Mouse (Mus musculus) embryonic facial prominence, embryonic 14.5 days (tissue): ENCODE measurements around the gene Ifrd2. TPM values are rescaled to one million over a fixed set of nuclear protein-coding genes. Genes with fewer than 3 reads are reported as not detected.
A peak's percentile ranks its signal among the peaks of the same experiment; 100 is the strongest.
"Not testable (repeated sequence)": the region's sequence is repeated elsewhere in the genome, so short reads cannot be mapped to it uniquely, and the experiment has no call there.

ENCODE experiments used
- ATAC-seq: fragments of 200-750 bp; cut with Nextera tagmentation; 2 replicates; pipeline ENCODE4 v1.8.0; 2017; ENCODE audit warnings: low read depth, moderate number of reproducible peaks, moderate TSS enrichment
- DNase-seq: peaks from one replicate; pipeline ENCODE4 v3.0.0-alpha.2; 2015; ENCODE audit warnings: low spot score
- H3K27ac ChIP-seq: fragments of 300-500 bp; sonication (generic); replicated peaks from 2 replicates; pipeline ENCODE4 v1.5.1; 2014; ENCODE audit warnings: low read depth, mild to moderate bottlenecking, low read length, moderate library complexity
- H3K27me3 ChIP-seq: fragments of 300-500 bp; sonication (generic); replicated peaks from 2 replicates; pipeline ENCODE4 v1.6.1; 2014; ENCODE audit warnings: low read length; ENCODE audit not compliant: control insufficient read depth, insufficient read depth
- H3K36me3 ChIP-seq: fragments of 300-500 bp; sonication (generic); 2 replicates; pipeline ENCODE4 v1.6.1; 2014; ENCODE audit warnings: low read length, mixed read lengths; ENCODE audit not compliant: control insufficient read depth, insufficient read depth
- H3K4me1 ChIP-seq: fragments of 300-500 bp; sonication (generic); 2 replicates; pipeline ENCODE4 v1.6.1; 2014; ENCODE audit warnings: antibody characterized with exemption, low read length; ENCODE audit not compliant: control insufficient read depth, insufficient read depth
- H3K4me2 ChIP-seq: fragments of 300-500 bp; sonication (generic); 2 replicates; pipeline ENCODE4 v1.6.1; 2014; ENCODE audit warnings: low read depth, mild to moderate bottlenecking, low read length, moderate library complexity, mixed read lengths
- H3K4me3 ChIP-seq: fragments of 300-500 bp; sonication (generic); 2 replicates; pipeline ENCODE4 v1.5.1; 2014; ENCODE audit warnings: low read depth, mild to moderate bottlenecking, low read length
- H3K9ac ChIP-seq: fragments of 300-500 bp; sonication (generic); 2 replicates; pipeline ENCODE4 v1.6.1; 2014; ENCODE audit warnings: low read depth, mild to moderate bottlenecking, low read length, moderate library complexity, mixed read lengths
- H3K9me3 ChIP-seq: fragments of 300-500 bp; sonication (generic); 2 replicates; pipeline ENCODE4 v1.6.1; 2016; ENCODE audit warnings: low read length; ENCODE audit not compliant: control insufficient read depth
- WGBS: fragments of 180-500 bp; shearing (Covaris S2); extraction: QIAGEN DNeasy Blood & Tissue Kit; methylation state at CpG from one replicate; pipeline ENCODE4 v1.1.7; 2014; 5-methylcytosine and 5-hydroxymethylcytosine counted together
- polyA plus RNA-seq: library from polyadenylated mRNA; unstranded; fragments of >200 nt; fragmentation: Nextera tagmentation; extraction: Ambion mirVana; gene quantifications from 2 replicates; pipeline ENCODE4 v1.2.1, GENCODE M21; 2014

Ifrd2 gene
- polyA plus RNA-seq, 1 experiment from 2014 or later, result 46.7 TPM

DNA sequence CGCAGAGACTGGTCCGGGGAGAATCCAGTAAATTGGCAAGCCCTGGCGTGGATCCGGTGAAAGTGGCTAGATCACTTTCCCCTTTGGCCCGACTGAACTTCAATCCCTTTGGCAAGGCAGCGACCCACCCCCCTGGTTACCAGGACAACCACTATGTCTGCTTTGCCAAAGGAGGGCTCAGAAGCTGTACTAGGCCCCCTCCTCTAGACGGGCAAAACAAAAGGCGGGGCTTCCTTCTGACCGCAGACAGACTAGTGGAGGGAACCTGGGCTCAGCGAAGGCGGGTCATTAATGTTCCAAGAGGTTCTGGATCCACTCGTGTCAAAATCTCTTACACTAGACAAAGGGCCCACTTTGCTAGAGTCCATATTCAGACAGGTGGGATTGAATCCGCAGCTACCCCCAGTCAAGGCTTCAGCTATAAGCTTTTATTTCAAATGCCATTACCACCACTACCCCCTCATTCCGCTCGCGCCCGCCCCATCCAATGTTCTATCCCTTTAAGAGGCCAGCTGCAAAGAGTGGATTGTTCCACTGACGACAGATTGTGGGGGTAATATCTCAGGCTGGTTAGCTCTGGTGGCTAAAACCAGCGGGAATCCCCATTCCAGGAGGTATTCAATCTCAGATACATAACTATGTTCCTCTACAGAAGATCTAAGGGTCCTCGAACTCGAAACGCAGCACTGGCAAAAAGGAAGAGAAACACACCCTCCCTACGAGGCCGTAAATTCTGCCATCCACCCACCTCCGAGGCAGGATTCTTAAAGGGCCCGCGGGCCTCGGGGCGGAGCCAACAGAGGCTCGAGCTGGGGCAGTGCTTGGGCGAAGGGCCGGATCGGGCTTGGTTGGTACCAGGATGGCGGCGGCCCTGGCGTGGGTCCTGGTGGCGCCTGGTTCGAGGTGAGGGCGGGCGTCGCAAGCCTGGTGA, 18.8 kb upstream of the Ifrd2 start:
- peak overlapping the region; percentile 88 for H3K27ac ChIP-seq
- peaks cover 53% of the 10 kb centered on the region for H3K36me3 ChIP-seq
- WGBS, result under 1% methylated on average over 41 of the region's 41 CpGs
- H3K4me2 ChIP-seq, result peak overlapping the region; percentile 63
- H3K9me3 ChIP-seq, result no peaks in the 10 kb centered on the region
- H3K27me3 ChIP-seq, result no peaks in the 10 kb centered on the region
- H3K4me3 ChIP-seq, result peak overlapping the region; percentile 52
- H3K4me1 ChIP-seq, result peaks cover 31% of the 10 kb centered on the region
- DNase-seq (peak; percentile 95), ATAC-seq (peak; percentile 87)
- peak overlapping the region; percentile 66 for H3K9ac ChIP-seq

DNA sequence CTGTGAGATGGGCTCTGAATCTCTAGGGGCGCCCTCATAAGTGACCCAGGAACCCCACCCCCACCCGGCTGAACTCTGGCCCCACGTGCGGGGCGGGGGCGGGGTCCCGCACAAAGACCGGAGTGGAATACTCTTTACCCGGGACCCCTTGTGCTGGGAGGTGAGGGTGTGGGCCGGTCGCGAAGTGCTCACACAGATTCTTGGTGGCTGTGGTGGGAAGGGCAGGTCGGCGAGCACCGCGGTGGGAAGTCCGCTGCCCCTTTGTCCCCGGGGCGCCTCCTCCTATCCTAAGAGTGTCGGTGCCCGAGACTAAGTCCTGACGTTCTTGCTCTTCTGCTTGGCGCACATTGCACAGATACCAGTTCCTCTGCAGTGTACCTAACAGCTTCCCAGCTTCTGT, 18.2 kb upstream of the Ifrd2 start:
- Histone ChIP-seq H3K4me2 (peak overlapping the region; percentile 63), H3K36me3 (peaks cover 56% of the 10 kb centered on the region), H3K27me3 (no peaks in the 10 kb centered on the region), H3K9me3 (no peaks in the 10 kb centered on the region), H3K4me3 (peak overlapping the region; percentile 52), H3K27ac (peak overlapping the region; percentile 88), H3K4me1 (peaks cover 24% of the 10 kb centered on the region), H3K9ac (peak overlapping the region; percentile 66)
- ATAC-seq, result peak; percentile 5
- WGBS, result 0% methylated on average over 16 of the region's 23 CpGs
- DNase-seq, result no peak

DNA sequence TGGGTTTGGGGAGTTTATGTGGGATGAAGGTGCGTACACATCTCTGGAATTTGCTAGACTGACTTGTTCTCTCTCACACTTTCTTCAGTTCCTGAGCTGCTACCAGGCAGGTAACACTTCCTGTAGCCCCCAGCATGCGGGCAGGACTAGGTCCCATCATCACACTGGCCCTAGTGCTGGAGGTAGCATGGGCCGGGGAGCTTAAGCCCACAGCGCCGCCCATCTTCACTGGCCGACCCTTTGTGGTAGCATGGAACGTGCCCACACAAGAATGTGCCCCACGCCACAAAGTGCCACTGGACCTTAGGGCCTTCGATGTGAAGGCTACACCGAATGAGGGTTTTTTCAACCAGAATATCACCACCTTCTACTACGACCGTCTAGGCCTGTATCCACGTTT, 17.4 kb upstream of the Ifrd2 start:
- ATAC-seq (no peak), DNase-seq (no peak)
- peak overlapping the region; percentile 63 for H3K4me2 ChIP-seq
- H3K4me1 ChIP-seq, result peaks cover 24% of the 10 kb centered on the region
- 41% methylated on average over 13 of the region's 13 CpGs for WGBS
- H3K27me3 ChIP-seq, result no peaks in the 10 kb centered on the region
- H3K36me3 ChIP-seq, result peaks cover 56% of the 10 kb centered on the region
- H3K9me3 ChIP-seq, result no peaks in the 10 kb centered on the region
- H3K4me3 ChIP-seq, result peak overlapping the region; percentile 52
- peak overlapping the region; percentile 88; the same call in 1 of the 2 replicates for H3K27ac ChIP-seq
- H3K9ac ChIP-seq, result peak overlapping the region; percentile 66

DNA sequence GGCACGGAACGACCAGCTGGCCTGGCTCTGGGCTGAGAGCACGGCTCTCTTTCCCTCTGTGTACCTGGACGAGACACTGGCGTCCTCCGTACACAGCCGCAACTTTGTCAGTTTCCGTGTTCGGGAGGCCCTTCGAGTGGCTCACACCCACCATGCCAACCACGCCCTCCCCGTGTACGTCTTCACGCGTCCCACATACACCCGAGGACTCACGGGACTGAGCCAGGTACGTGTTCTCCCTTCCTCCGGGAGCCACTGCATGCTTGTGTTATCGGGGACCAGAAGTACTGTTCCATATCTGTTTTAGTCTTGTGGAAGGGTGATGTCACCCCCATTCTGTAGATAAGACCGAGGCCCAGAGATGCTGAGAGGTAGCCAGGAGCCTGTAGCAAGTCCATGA, 16.6 kb upstream of the Ifrd2 start:
- Histone ChIP-seq H3K9me3 (no peaks in the 10 kb centered on the region), H3K4me3 (peak overlapping the region; percentile 52; the same call in 1 of the 2 replicates), H3K27ac (no peak overlapping the region), H3K4me1 (peaks cover 24% of the 10 kb centered on the region), H3K36me3 (peaks cover 50% of the 10 kb centered on the region), H3K4me2 (peak overlapping the region; percentile 63), H3K9ac (peak overlapping the region; percentile 66), H3K27me3 (no peaks in the 10 kb centered on the region)
- DNase-seq, result no peak
- 94% methylated on average over 21 of the region's 21 CpGs for WGBS
- no peak for ATAC-seq

DNA sequence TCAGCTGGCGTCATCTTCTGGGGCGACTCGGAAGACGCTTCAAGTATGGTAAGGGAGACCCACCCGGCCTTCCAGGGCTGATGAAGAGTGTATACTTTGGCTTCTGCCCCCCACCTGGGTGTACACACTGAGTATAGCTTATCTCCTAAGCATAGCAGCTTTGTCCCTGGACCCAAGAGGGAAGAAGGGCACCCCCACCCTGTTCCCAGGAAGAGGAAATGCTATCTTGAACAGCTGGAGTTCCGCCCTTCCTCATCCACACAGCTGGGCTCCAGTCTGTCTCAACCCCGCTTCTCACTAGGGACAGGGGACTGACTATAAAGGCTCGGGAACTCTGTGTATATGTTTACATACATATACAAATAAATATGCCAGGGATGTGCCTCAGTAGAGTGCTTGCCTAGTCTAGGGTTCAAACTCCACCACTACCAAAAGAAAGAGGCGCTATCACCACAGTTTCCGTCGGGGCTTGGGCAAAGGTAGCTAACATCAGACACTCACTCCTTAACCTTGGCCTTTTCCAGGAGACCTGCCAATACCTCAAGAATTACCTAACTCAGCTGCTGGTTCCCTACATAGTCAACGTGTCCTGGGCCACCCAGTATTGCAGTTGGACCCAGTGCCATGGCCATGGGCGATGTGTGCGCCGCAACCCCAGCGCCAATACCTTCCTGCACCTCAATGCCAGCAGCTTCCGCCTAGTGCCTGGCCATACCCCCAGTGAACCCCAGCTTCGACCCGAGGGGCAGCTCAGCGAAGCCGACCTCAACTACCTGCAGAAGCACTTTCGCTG, 15.7 kb upstream of the Ifrd2 start:
- WGBS, result 95% methylated on average over 22 of the region's 22 CpGs
- Histone ChIP-seq H3K4me3 (no peak overlapping the region), H3K27me3 (no peaks in the 10 kb centered on the region), H3K4me1 (peaks cover 28% of the 10 kb centered on the region), H3K4me2 (no peak overlapping the region), H3K36me3 (peaks cover 44% of the 10 kb centered on the region), H3K9ac (0 out of 2 replicates have a peak overlapping the region, but pooled peaks have one; percentile 20), H3K9me3 (no peaks in the 10 kb centered on the region), H3K27ac (no peak overlapping the region)
- no peak for ATAC-seq
- no peak for DNase-seq

DNA sequence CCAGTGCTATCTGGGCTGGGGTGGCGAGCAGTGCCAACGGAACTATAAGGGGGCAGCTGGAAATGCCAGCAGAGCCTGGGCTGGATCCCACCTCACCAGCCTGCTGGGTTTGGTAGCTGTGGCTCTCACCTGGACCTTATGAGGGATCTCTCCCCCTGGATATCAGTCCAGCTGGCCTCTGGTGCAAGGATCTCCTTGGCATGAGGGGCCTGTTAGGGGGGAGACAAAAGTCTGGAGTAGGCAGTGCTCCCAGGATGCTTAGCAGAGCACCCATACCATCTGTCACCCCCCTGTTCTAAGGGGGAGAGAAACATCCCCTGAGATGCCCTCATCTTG, 15.1 kb upstream of the Ifrd2 start:
- Histone ChIP-seq H3K36me3 (peaks cover 44% of the 10 kb centered on the region), H3K4me2 (no peak overlapping the region), H3K27me3 (no peaks in the 10 kb centered on the region), H3K9me3 (no peaks in the 10 kb centered on the region), H3K27ac (no peak overlapping the region), H3K9ac (no peak overlapping the region), H3K4me1 (peaks cover 28% of the 10 kb centered on the region), H3K4me3 (no peak overlapping the region)
- 94% methylated on average over 2 of the region's 2 CpGs for WGBS
- ATAC-seq (no peak), DNase-seq (no peak)

DNA sequence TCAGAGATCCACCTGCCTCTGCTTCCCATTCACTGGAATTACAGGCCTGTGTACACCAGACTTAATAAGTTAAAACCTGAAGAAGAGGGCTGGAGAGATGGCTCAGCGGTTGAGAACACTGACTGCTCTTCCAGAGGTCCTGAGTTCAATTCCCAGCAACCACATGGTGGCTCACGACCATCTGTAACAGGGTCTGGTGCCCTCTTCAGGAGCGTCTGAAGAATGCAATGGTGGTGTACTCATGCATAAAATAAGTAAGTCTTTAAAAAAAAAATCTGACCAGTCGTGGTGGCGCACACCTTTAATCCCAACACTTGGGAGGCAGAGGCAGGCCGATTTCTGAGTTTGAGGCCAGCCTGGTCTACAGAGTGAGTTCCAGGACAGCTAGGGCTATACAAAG, 13.7 kb upstream of the Ifrd2 start:
- H3K27ac ChIP-seq, H3K27me3 ChIP-seq, H3K4me3 ChIP-seq, DNase-seq, ATAC-seq, H3K9me3 ChIP-seq, H3K9ac ChIP-seq, H3K4me2 ChIP-seq: not testable (repeated sequence)
- 86% methylated on average over 6 of the region's 6 CpGs for WGBS
- Histone ChIP-seq H3K4me1 (peaks cover 23% of the 10 kb centered on the region), H3K36me3 (peaks cover 44% of the 10 kb centered on the region)

DNA sequence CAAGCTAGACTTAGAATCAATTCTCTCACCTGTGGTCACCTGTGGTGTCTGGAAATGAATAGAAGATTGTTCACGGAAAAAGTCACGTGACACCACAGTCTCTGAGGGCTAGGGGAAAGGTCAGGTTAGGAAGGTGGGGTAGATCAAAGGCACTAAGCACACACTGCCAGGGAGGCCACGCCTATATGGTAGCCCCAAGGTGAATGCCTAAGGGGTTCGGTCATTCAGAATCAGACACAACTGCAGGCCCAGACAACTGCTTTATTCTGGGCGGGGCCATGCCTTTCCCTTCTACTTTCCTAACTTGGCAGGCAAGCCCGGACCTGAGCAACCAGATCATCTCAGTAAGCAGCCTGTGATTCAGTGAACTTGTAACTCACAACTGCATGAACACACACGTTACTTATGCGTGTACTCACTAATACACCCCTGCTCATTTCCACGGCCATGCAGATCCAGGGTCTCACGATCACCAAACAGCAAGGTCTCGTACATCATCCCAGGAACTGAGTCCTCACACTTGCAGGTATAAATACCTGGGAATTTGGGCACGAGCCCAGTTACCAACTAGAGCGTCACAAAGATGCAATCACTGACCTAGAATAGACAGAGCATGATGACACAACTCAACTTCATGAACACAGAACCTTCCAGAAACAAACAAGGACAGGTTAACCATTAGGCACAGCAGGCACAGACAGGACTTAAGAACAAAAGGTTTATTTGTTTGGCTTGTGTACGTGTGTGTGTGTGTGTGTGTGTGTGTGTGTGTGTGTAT, 11.7 kb upstream of the Ifrd2 start:
- Histone ChIP-seq H3K4me3 (no peak overlapping the region), H3K9ac (no peak overlapping the region), H3K9me3 (no peaks in the 10 kb centered on the region), H3K4me1 (peaks cover 12% of the 10 kb centered on the region), H3K4me2 (no peak overlapping the region), H3K36me3 (peaks cover 40% of the 10 kb centered on the region), H3K27ac (peak overlapping the region; percentile 82), H3K27me3 (no peaks in the 10 kb centered on the region)
- DNase-seq (peak; percentile 88), ATAC-seq (peak; percentile 17; the same call in 1 of the 2 replicates)
- 71% methylated on average over 14 of the region's 14 CpGs for WGBS
